Comparison of ENCODE assay signal across 8 mouse cellular contexts in genomic region chr12:85269821-85270220, GRCm38 (mm10). TPM values are rescaled to one million over a fixed set of nuclear protein-coding genes. Genes with fewer than 3 reads are reported as not detected.
DNase-seq lines count a peak whose midpoint lies in the region; ATAC-seq and TF ChIP-seq lines count a peak whose summit lies in the region.

No protein-coding gene starts in this region.

- no peak for TF ChIP-seq POLR2A in embryonic fibroblast, embryonic 13.5 days (IDR thresholded peaks at IDR 0.05; ENCODE audit: low read depth, low read length)

- H3K4me2 ChIP-seq in lung, embryonic 14.5 days = peak overlapping the region; percentile 65
- H3K4me2 ChIP-seq in limb, embryonic 11.5 days (ENCODE audit: low read depth, severe bottlenecking) = peak overlapping the region; percentile 55
- peak overlapping the region; percentile 57 for H3K4me2 ChIP-seq in neural tube, embryonic 15.5 days

- H3K36me3 ChIP-seq in lung, embryonic 14.5 days (ENCODE audit: insufficient read depth) = no peaks in the 10 kb centered on the region
- H3K36me3 ChIP-seq in limb, embryonic 11.5 days (ENCODE audit: control insufficient read depth, insufficient read depth, low read length) = no peaks in the 10 kb centered on the region
- peaks cover 13% of the 10 kb centered on the region for H3K36me3 ChIP-seq in neural tube, embryonic 15.5 days

- H3K9me3 ChIP-seq in lung, embryonic 14.5 days (ENCODE audit: low read depth, low read length) = no peaks in the 10 kb centered on the region
- H3K9me3 ChIP-seq in limb, embryonic 11.5 days (ENCODE audit: control insufficient read depth, low read length) = no peaks in the 10 kb centered on the region
- no peaks in the 10 kb centered on the region; the same call in 1 of the 2 replicates for H3K9me3 ChIP-seq in neural tube, embryonic 15.5 days (replicated peaks)

- peak overlapping the region; percentile 71 for H3K27ac ChIP-seq in lung, embryonic 14.5 days (ENCODE audit: low read depth)
- H3K27ac ChIP-seq in embryonic fibroblast, embryonic 13.5 days (ENCODE audit: insufficient read depth, low read length) = no peak overlapping the region
- H3K27ac ChIP-seq in limb, embryonic 11.5 days (replicated peaks; ENCODE audit: low read depth, low read length) = peak overlapping the region; percentile 91
- H3K27ac ChIP-seq in neural tube, embryonic 15.5 days (replicated peaks) = peak overlapping the region; percentile 85

- DNase-seq in lung, embryonic 14.5 days = no peak
- DNase-seq in lung, postnatal 14 days = no peak
- DNase-seq in limb, embryonic 11.5 days (ENCODE audit: low spot score) = no peak
- DNase-seq in kidney, postnatal 10 days = no peak

- peak overlapping the region; percentile 51 for H3K4me3 ChIP-seq in lung, embryonic 14.5 days (ENCODE audit: low read depth, low read length)
- H3K4me3 ChIP-seq in embryonic fibroblast, embryonic 13.5 days (ENCODE audit: insufficient read depth, low read length) = peak overlapping the region; percentile 40
- H3K4me3 ChIP-seq in limb, embryonic 11.5 days (ENCODE audit: low read depth, low read length) = peak overlapping the region; percentile 39
- peak overlapping the region; percentile 46 for H3K4me3 ChIP-seq in neural tube, embryonic 15.5 days (replicated peaks)

- no peaks in the 10 kb centered on the region for H3K27me3 ChIP-seq in lung, embryonic 14.5 days (ENCODE audit: insufficient read depth, low read length)
- no peaks in the 10 kb centered on the region for H3K27me3 ChIP-seq in limb, embryonic 11.5 days (ENCODE audit: control insufficient read depth, insufficient read depth, low read length)
- H3K27me3 ChIP-seq in neural tube, embryonic 15.5 days (replicated peaks) = no peaks in the 10 kb centered on the region

- peaks cover 10% of the 10 kb centered on the region; the same call in 1 of the 2 replicates for H3K4me1 ChIP-seq in lung, embryonic 14.5 days (ENCODE audit: insufficient read depth)
- peaks cover 3% of the 10 kb centered on the region for H3K4me1 ChIP-seq in embryonic fibroblast, embryonic 13.5 days (ENCODE audit: control insufficient read depth, insufficient read depth, low read length)
- peaks cover 10% of the 10 kb centered on the region; the same call in 1 of the 2 replicates for H3K4me1 ChIP-seq in limb, embryonic 11.5 days (ENCODE audit: control insufficient read depth, insufficient read depth, low read length)
- H3K4me1 ChIP-seq in neural tube, embryonic 15.5 days = peaks cover 11% of the 10 kb centered on the region; the same call in 1 of the 2 replicates

- WGBS in lung, embryonic 14.5 days = 41% methylated on average over 3 of the region's 3 CpGs
- 46% methylated on average over 3 of the region's 3 CpGs for WGBS in limb, embryonic 11.5 days
- WGBS in neural tube, embryonic 15.5 days = 46% methylated on average over 3 of the region's 3 CpGs

- no peak for ATAC-seq in lung, embryonic 14.5 days (ENCODE audit: insufficient read depth)
- ATAC-seq in limb, embryonic 11.5 days (ENCODE audit: insufficient number of reproducible peaks, low FRiP score, low TSS enrichment, low read depth) = no peak
- no peak for ATAC-seq in neural tube, embryonic 15.5 days (ENCODE audit: low FRiP score)
- ATAC-seq in megakaryocyte-erythroid progenitor cell, adult 5-6 weeks (replicated peaks; ENCODE audit: low FRiP score, low TSS enrichment, poor library complexity, severe bottlenecking) = no peak
- ATAC-seq in erythroid progenitor cell, adult 5-6 weeks (replicated peaks; ENCODE audit: low FRiP score, poor library complexity, severe bottlenecking) = no peak

- TF ChIP-seq CTCF in lung, embryonic 14.5 days (IDR thresholded peaks at IDR 0.05; ENCODE audit: low read depth) = no peak
- TF ChIP-seq CTCF in embryonic fibroblast, embryonic 13.5 days (IDR thresholded peaks at IDR 0.05; ENCODE audit: borderline replicate concordance, insufficient read depth, low read length) = no peak

- peak overlapping the region; percentile 64 for H3K9ac ChIP-seq in lung, embryonic 14.5 days
- H3K9ac ChIP-seq in limb, embryonic 11.5 days (ENCODE audit: low read length) = peak overlapping the region; percentile 73
- peak overlapping the region; percentile 46 for H3K9ac ChIP-seq in neural tube, embryonic 15.5 days (replicated peaks)

RNA-seq across cellular contexts. Expression of gene Mlh3, which starts 0.6 kb away (rescaled TPM):
- polyA plus RNA-seq in lung, embryonic 14.5 days (2014; fragmentation: Nextera tagmentation; extraction: Ambion mirVana) = 8.8 and 10.2 TPM in 2 replicates
- polyA plus RNA-seq in embryonic fibroblast, embryonic 13.5 days (2011; ENCODE audit: insufficient read length, low read depth, missing spikeins) = 13.4 and 14.4 TPM in 2 replicates
- polyA plus RNA-seq in limb, embryonic 11.5 days (2014; fragmentation: Nextera tagmentation; extraction: Ambion mirVana) = 9.5 and 10.3 TPM in 2 replicates
- polyA plus RNA-seq in neural tube, embryonic 15.5 days (2015; fragmentation: Nextera tagmentation; extraction: Ambion mirVana) = 8.5 and 9.0 TPM in 2 replicates
- 11.1 and 13.9 TPM in 2 replicates for total RNA-seq in megakaryocyte-erythroid progenitor cell, adult 5-6 weeks (2014; fragmentation: Nextera tagmentation)
- total RNA-seq in megakaryocyte-erythroid progenitor cell, adult 5-6 weeks (2017) = 6.8 and 12.3 TPM in 2 replicates
- 0.42 and 2.9 TPM in 2 replicates for total RNA-seq in erythroid progenitor cell, adult 5-6 weeks (2015; ENCODE audit: low replicate concordance)
- 0.15 and 4.0 TPM in 2 replicates for total RNA-seq in erythroid progenitor cell, adult 5-6 weeks (2017; ENCODE audit: low replicate concordance)

RNA-seq across cellular contexts. Expression of gene Acyp1, which starts 18.4 kb away (rescaled TPM):
- polyA plus RNA-seq in lung, embryonic 14.5 days (2014; fragmentation: Nextera tagmentation; extraction: Ambion mirVana) = 37.6 and 42.7 TPM in 2 replicates
- polyA plus RNA-seq in embryonic fibroblast, embryonic 13.5 days (2011; ENCODE audit: insufficient read length, low read depth, missing spikeins) = 16.4 and 17.7 TPM in 2 replicates
- polyA plus RNA-seq in limb, embryonic 11.5 days (2014; fragmentation: Nextera tagmentation; extraction: Ambion mirVana) = 55.1 and 62.3 TPM in 2 replicates
- polyA plus RNA-seq in neural tube, embryonic 15.5 days (2015; fragmentation: Nextera tagmentation; extraction: Ambion mirVana) = 53.3 and 53.5 TPM in 2 replicates
- 92.9 and 101 TPM in 2 replicates for total RNA-seq in megakaryocyte-erythroid progenitor cell, adult 5-6 weeks (2014; fragmentation: Nextera tagmentation)
- 33.1 and 110 TPM in 2 replicates for total RNA-seq in megakaryocyte-erythroid progenitor cell, adult 5-6 weeks (2017)
- total RNA-seq in erythroid progenitor cell, adult 5-6 weeks (2015; ENCODE audit: low replicate concordance) = 14.4 and 36.5 TPM in 2 replicates
- total RNA-seq in erythroid progenitor cell, adult 5-6 weeks (2017; ENCODE audit: low replicate concordance) = 13.9 TPM in 2 replicates

RNA-seq across cellular contexts. Expression of gene Zc2hc1c, which starts 18.6 kb away (rescaled TPM):
- polyA plus RNA-seq in lung, embryonic 14.5 days (2014; fragmentation: Nextera tagmentation; extraction: Ambion mirVana) = 0.93 and 1.1 TPM in 2 replicates
- 0.32 and 0.53 TPM in 2 replicates for polyA plus RNA-seq in embryonic fibroblast, embryonic 13.5 days (2011; ENCODE audit: insufficient read length, low read depth, missing spikeins)
- polyA plus RNA-seq in limb, embryonic 11.5 days (2014; fragmentation: Nextera tagmentation; extraction: Ambion mirVana) = 0.67 and 0.85 TPM in 2 replicates
- polyA plus RNA-seq in neural tube, embryonic 15.5 days (2015; fragmentation: Nextera tagmentation; extraction: Ambion mirVana) = 1.4 TPM in 2 replicates
- 0.47 TPM in 1 of 2 replicates, not detected in the other for total RNA-seq in megakaryocyte-erythroid progenitor cell, adult 5-6 weeks (2014; fragmentation: Nextera tagmentation)
- not detected in 2 replicates for total RNA-seq in megakaryocyte-erythroid progenitor cell, adult 5-6 weeks (2017)
- total RNA-seq in erythroid progenitor cell, adult 5-6 weeks (2015; ENCODE audit: low replicate concordance) = not detected in 2 replicates
- total RNA-seq in erythroid progenitor cell, adult 5-6 weeks (2017; ENCODE audit: low replicate concordance) = not detected in 2 replicates

RNA-seq across cellular contexts. Expression of gene Eif2b2, which starts 50.5 kb away (rescaled TPM):
- 91.4 and 99.9 TPM in 2 replicates for polyA plus RNA-seq in lung, embryonic 14.5 days (2014; fragmentation: Nextera tagmentation; extraction: Ambion mirVana)
- 51.1 and 54.8 TPM in 2 replicates for polyA plus RNA-seq in embryonic fibroblast, embryonic 13.5 days (2011; ENCODE audit: insufficient read length, low read depth, missing spikeins)
- polyA plus RNA-seq in limb, embryonic 11.5 days (2014; fragmentation: Nextera tagmentation; extraction: Ambion mirVana) = 102 and 103 TPM in 2 replicates
- polyA plus RNA-seq in neural tube, embryonic 15.5 days (2015; fragmentation: Nextera tagmentation; extraction: Ambion mirVana) = 74.5 and 85.5 TPM in 2 replicates
- total RNA-seq in megakaryocyte-erythroid progenitor cell, adult 5-6 weeks (2014; fragmentation: Nextera tagmentation) = 95.6 and 101 TPM in 2 replicates
- total RNA-seq in megakaryocyte-erythroid progenitor cell, adult 5-6 weeks (2017) = 64.2 and 72.2 TPM in 2 replicates
- total RNA-seq in erythroid progenitor cell, adult 5-6 weeks (2015; ENCODE audit: low replicate concordance) = 10.9 and 12.3 TPM in 2 replicates
- 30.0 and 48.4 TPM in 2 replicates for total RNA-seq in erythroid progenitor cell, adult 5-6 weeks (2017; ENCODE audit: low replicate concordance)
